Mouse (Mus musculus) embryonic facial prominence, embryonic 12.5 days (tissue): Measurements from ENCODE around the gene Tas2r143. TPM values are rescaled to one million over a fixed set of nuclear protein-coding genes. Genes with fewer than 3 reads are reported as not detected.

Source experiments
- ATAC-seq: fragments of 200-750 bp; cut with Nextera tagmentation; 2 replicates; pipeline ENCODE4 v1.8.0; 2017; ENCODE audit not compliant: insufficient number of reproducible peaks, insufficient read depth, low FRiP score, low TSS enrichment
- H3K27ac ChIP-seq: fragments of 300-500 bp; sonication (generic); 2 replicates; pipeline ENCODE4 v1.5.1; 2016; ENCODE audit warnings: mild to moderate bottlenecking
- H3K27me3 ChIP-seq: fragments of 300-500 bp; sonication (generic); 2 replicates; pipeline ENCODE4 v1.6.1; 2016; ENCODE audit warnings: mild to moderate bottlenecking, moderate library complexity
- H3K36me3 ChIP-seq: fragments of 300-500 bp; sonication (generic); 2 replicates; pipeline ENCODE4 v1.6.1; 2016; ENCODE audit warnings: mild to moderate bottlenecking
- H3K4me1 ChIP-seq: fragments of 300-500 bp; sonication (generic); 2 replicates; pipeline ENCODE4 v1.6.1; 2016
- H3K4me2 ChIP-seq: fragments of 300-500 bp; sonication (generic); replicated peaks from 2 replicates; pipeline ENCODE4 v1.6.1; 2016; ENCODE audit warnings: mild to moderate bottlenecking, moderate library complexity
- H3K4me3 ChIP-seq: fragments of 300-500 bp; sonication (generic); 2 replicates; pipeline ENCODE4 v1.5.1; 2016; ENCODE audit warnings: mild to moderate bottlenecking
- H3K9ac ChIP-seq: fragments of 300-500 bp; sonication (generic); 2 replicates; pipeline ENCODE4 v1.6.1; 2016; ENCODE audit warnings: mild to moderate bottlenecking, moderate library complexity
- H3K9me3 ChIP-seq: fragments of 300-500 bp; sonication (generic); 2 replicates; pipeline ENCODE4 v1.6.1; 2016; ENCODE audit warnings: mild to moderate bottlenecking, moderate library complexity
- WGBS: fragments of 180-500 bp; shearing (Covaris S2); methylation state at CpG from one replicate; pipeline ENCODE4 v1.1.7; 2016; 5-methylcytosine and 5-hydroxymethylcytosine counted together
- polyA plus RNA-seq: library from polyadenylated mRNA; unstranded; fragments of >200 nt; fragmentation: Nextera tagmentation; extraction: Ambion mirVana; gene quantifications from 2 replicates; pipeline ENCODE4 v1.2.1, GENCODE M21; 2016

Tas2r143 gene
- polyA plus RNA-seq, 1 experiment from 2014 or later, result not detected

GRCm38 (mm10) chr6:42358901-42359300, 41.1 kb upstream of the Tas2r143 start:
- Histone ChIP-seq H3K4me2 (no peak overlapping the region), H3K4me1 (peaks cover 6% of the 10 kb centered on the region; the same call in 1 of the 2 replicates), H3K4me3 (no peak overlapping the region), H3K27me3 (no peaks in the 10 kb centered on the region), H3K36me3 (peaks cover 63% of the 10 kb centered on the region), H3K9ac (no peak overlapping the region), H3K9me3 (no peaks in the 10 kb centered on the region), H3K27ac (no peak overlapping the region)
- 91% methylated on average over 12 of the region's 12 CpGs for WGBS
- no peak for ATAC-seq

GRCm38 (mm10) chr6:42359364-42360147, 40.5 kb upstream of the Tas2r143 start:
- no peak overlapping the region for H3K4me3 ChIP-seq
- no peak overlapping the region for H3K4me2 ChIP-seq
- H3K9ac ChIP-seq, result no peak overlapping the region
- no peak for ATAC-seq
- H3K27me3 ChIP-seq, result no peaks in the 10 kb centered on the region
- 73% methylated on average over 9 of the region's 9 CpGs for WGBS
- H3K4me1 ChIP-seq, result peaks cover under 1% of the 10 kb centered on the region; the same call in 1 of the 2 replicates
- H3K27ac ChIP-seq, result no peak overlapping the region
- H3K36me3 ChIP-seq, result peaks cover 63% of the 10 kb centered on the region
- H3K9me3 ChIP-seq, result no peaks in the 10 kb centered on the region

GRCm38 (mm10) chr6:42360231-42360840, 39.7 kb upstream of the Tas2r143 start:
- H3K4me3 ChIP-seq, result no peak overlapping the region
- no peak overlapping the region for H3K4me2 ChIP-seq
- ATAC-seq, result no peak
- H3K27me3 ChIP-seq, result no peaks in the 10 kb centered on the region
- H3K27ac ChIP-seq, result no peak overlapping the region
- peaks cover 55% of the 10 kb centered on the region for H3K36me3 ChIP-seq
- 72% methylated on average over 6 of the region's 6 CpGs for WGBS
- H3K9ac ChIP-seq, result no peak overlapping the region
- H3K9me3 ChIP-seq, result no peaks in the 10 kb centered on the region
- H3K4me1 ChIP-seq, result no peaks in the 10 kb centered on the region

- Histone ChIP-seq H3K27ac (no peak overlapping the region), H3K9ac (no peak overlapping the region), H3K4me2 (no peak overlapping the region), H3K36me3 (peaks cover 46% of the 10 kb centered on the region), H3K27me3 (no peaks in the 10 kb centered on the region), H3K4me1 (no peaks in the 10 kb centered on the region), H3K4me3 (no peak overlapping the region), H3K9me3 (no peaks in the 10 kb centered on the region)
- 92% methylated on average over 13 of the region's 13 CpGs for WGBS
- no peak for ATAC-seq
Observed at GRCm38 (mm10) chr6:42361041-42361895, 38.8 kb upstream of the Tas2r143 start.

GRCm38 (mm10) chr6:42362074-42362473, 38.0 kb upstream of the Tas2r143 start:
- H3K4me1 ChIP-seq, result no peaks in the 10 kb centered on the region
- H3K27ac ChIP-seq, result no peak overlapping the region
- no peak overlapping the region for H3K9ac ChIP-seq
- peaks cover 38% of the 10 kb centered on the region for H3K36me3 ChIP-seq
- ATAC-seq, result no peak
- no peak overlapping the region for H3K4me2 ChIP-seq
- H3K4me3 ChIP-seq, result no peak overlapping the region
- H3K9me3 ChIP-seq, result no peaks in the 10 kb centered on the region
- no peaks in the 10 kb centered on the region for H3K27me3 ChIP-seq
- WGBS, result 45% methylated on average over 1 of the region's 1 CpGs

GRCm38 (mm10) chr6:42362497-42362896, 37.5 kb upstream of the Tas2r143 start:
- Histone ChIP-seq H3K9ac (no peak overlapping the region), H3K9me3 (no peaks in the 10 kb centered on the region), H3K4me2 (no peak overlapping the region), H3K36me3 (peaks cover 34% of the 10 kb centered on the region), H3K4me1 (no peaks in the 10 kb centered on the region), H3K27me3 (no peaks in the 10 kb centered on the region), H3K27ac (no peak overlapping the region), H3K4me3 (no peak overlapping the region)
- ATAC-seq, result no peak
- WGBS, result 74% methylated on average over 1 of the region's 1 CpGs

GRCm38 (mm10) chr6:42362974-42363373, 37.1 kb upstream of the Tas2r143 start:
- 68% methylated on average over 3 of the region's 3 CpGs for WGBS
- H3K36me3 ChIP-seq, result peaks cover 29% of the 10 kb centered on the region
- ATAC-seq, result no peak
- no peak overlapping the region for H3K9ac ChIP-seq
- no peak overlapping the region for H3K27ac ChIP-seq
- H3K9me3 ChIP-seq, result no peaks in the 10 kb centered on the region
- no peak overlapping the region for H3K4me2 ChIP-seq
- H3K4me1 ChIP-seq, result no peaks in the 10 kb centered on the region
- H3K4me3 ChIP-seq, result no peak overlapping the region
- no peaks in the 10 kb centered on the region for H3K27me3 ChIP-seq

- no peak overlapping the region for H3K9ac ChIP-seq
- H3K9me3 ChIP-seq, result no peaks in the 10 kb centered on the region
- ATAC-seq, result no peak
- H3K36me3 ChIP-seq, result peaks cover 19% of the 10 kb centered on the region
- no peak overlapping the region for H3K4me3 ChIP-seq
- H3K27ac ChIP-seq, result no peak overlapping the region
- 91% methylated on average over 4 of the region's 4 CpGs for WGBS
- H3K4me2 ChIP-seq, result no peak overlapping the region
- H3K4me1 ChIP-seq, result no peaks in the 10 kb centered on the region
- no peaks in the 10 kb centered on the region for H3K27me3 ChIP-seq
Observed at GRCm38 (mm10) chr6:42364066-42364465, 36.0 kb upstream of the Tas2r143 start.

- H3K9ac ChIP-seq, result no peak overlapping the region
- 86% methylated on average over 15 of the region's 15 CpGs for WGBS
- H3K4me2 ChIP-seq, result no peak overlapping the region
- no peaks in the 10 kb centered on the region for H3K27me3 ChIP-seq
- H3K36me3 ChIP-seq, result peaks cover 14% of the 10 kb centered on the region
- no peaks in the 10 kb centered on the region for H3K9me3 ChIP-seq
- H3K4me1 ChIP-seq, result no peaks in the 10 kb centered on the region
- no peak for ATAC-seq
- H3K4me3 ChIP-seq, result no peak overlapping the region
- no peak overlapping the region for H3K27ac ChIP-seq
Observed at GRCm38 (mm10) chr6:42364607-42365006, 35.4 kb upstream of the Tas2r143 start.

- H3K4me1 ChIP-seq, result no peaks in the 10 kb centered on the region
- no peaks in the 10 kb centered on the region for H3K27me3 ChIP-seq
- no peaks in the 10 kb centered on the region for H3K9me3 ChIP-seq
- H3K4me2 ChIP-seq, result no peak overlapping the region
- H3K4me3 ChIP-seq, result no peak overlapping the region
- no peak overlapping the region for H3K9ac ChIP-seq
- ATAC-seq, result no peak
- H3K27ac ChIP-seq, result no peak overlapping the region
- peaks cover 9% of the 10 kb centered on the region; the same call in 1 of the 2 replicates for H3K36me3 ChIP-seq
- 90% methylated on average over 6 of the region's 6 CpGs for WGBS
Observed at GRCm38 (mm10) chr6:42365215-42365614, 34.8 kb upstream of the Tas2r143 start.

- no peak overlapping the region for H3K4me3 ChIP-seq
- peaks cover 10% of the 10 kb centered on the region for H3K4me1 ChIP-seq
- no peaks in the 10 kb centered on the region for H3K36me3 ChIP-seq
- no peak for ATAC-seq
- H3K9me3 ChIP-seq, result no peaks in the 10 kb centered on the region
- H3K27me3 ChIP-seq, result 0 out of 2 replicates have a peak, but pooled peaks cover 3% of the 10 kb centered on the region
- no peak overlapping the region for H3K27ac ChIP-seq
- no peak overlapping the region for H3K4me2 ChIP-seq
- no peak overlapping the region for H3K9ac ChIP-seq
- WGBS, result 23% methylated on average over 3 of the region's 3 CpGs
Observed at GRCm38 (mm10) chr6:42369870-42370269, 30.2 kb upstream of the Tas2r143 start.
